Mouse (Mus musculus) kidney, embryonic 16.5 days (tissue): ENCODE measurements around the gene Pop5. TPM values are rescaled to one million over a fixed set of nuclear protein-coding genes. Genes with fewer than 3 reads are reported as not detected.
A peak's percentile ranks its signal among the peaks of the same experiment; 100 is the strongest.

ENCODE experiments used
- ATAC-seq: fragments of 200-750 bp; cut with Nextera tagmentation; 2 replicates; pipeline ENCODE4 v1.8.0; 2017; ENCODE audit warnings: moderate TSS enrichment; ENCODE audit not compliant: low FRiP score, low TSS enrichment
- H3K27ac ChIP-seq: fragments of 300-500 bp; sonication (generic); 2 replicates; pipeline ENCODE4 v1.5.1; 2014; ENCODE audit warnings: low read length
- H3K27me3 ChIP-seq: fragments of 300-500 bp; sonication (generic); 2 replicates; pipeline ENCODE4 v1.6.1; 2014; ENCODE audit warnings: low read length, control low read depth, mixed read lengths; ENCODE audit not compliant: insufficient read depth
- H3K36me3 ChIP-seq: fragments of 300-500 bp; sonication (generic); 2 replicates; pipeline ENCODE4 v1.6.1; 2014; ENCODE audit warnings: low read length, control low read depth, mixed read lengths; ENCODE audit not compliant: insufficient read depth
- H3K4me1 ChIP-seq: fragments of 300-500 bp; sonication (generic); 2 replicates; pipeline ENCODE4 v1.6.1; 2014; ENCODE audit warnings: low read length, control low read depth, mixed read lengths; ENCODE audit not compliant: insufficient read depth
- H3K4me2 ChIP-seq: fragments of 300-500 bp; sonication (generic); replicated peaks from 2 replicates; pipeline ENCODE4 v1.6.1; 2014; ENCODE audit warnings: low read depth, low read length
- H3K4me3 ChIP-seq: fragments of 300-500 bp; sonication (generic); 2 replicates; pipeline ENCODE4 v1.5.1; 2014; ENCODE audit warnings: mild to moderate bottlenecking, low read length
- H3K9ac ChIP-seq: fragments of 300-500 bp; sonication (generic); replicated peaks from 2 replicates; pipeline ENCODE4 v1.6.1; 2014; ENCODE audit warnings: low read length
- H3K9me3 ChIP-seq: fragments of 300-500 bp; sonication (generic); 2 replicates; pipeline ENCODE4 v1.6.1; 2016; ENCODE audit warnings: low read length, control low read depth
- WGBS: fragments of 180-500 bp; shearing (Covaris S2); extraction: QIAGEN DNeasy Blood & Tissue Kit; methylation state at CpG from one replicate; pipeline ENCODE4 v1.1.7; 2014; 5-methylcytosine and 5-hydroxymethylcytosine counted together
- polyA plus RNA-seq: library from polyadenylated mRNA; unstranded; fragments of >200 nt; fragmentation: Nextera tagmentation; extraction: Ambion mirVana; gene quantifications from 2 replicates; pipeline ENCODE4 v1.2.1, GENCODE M21; 2015

The Pop5 gene
- polyA plus RNA-seq, 1 experiment from 2014 or later = 135 TPM

DNA sequence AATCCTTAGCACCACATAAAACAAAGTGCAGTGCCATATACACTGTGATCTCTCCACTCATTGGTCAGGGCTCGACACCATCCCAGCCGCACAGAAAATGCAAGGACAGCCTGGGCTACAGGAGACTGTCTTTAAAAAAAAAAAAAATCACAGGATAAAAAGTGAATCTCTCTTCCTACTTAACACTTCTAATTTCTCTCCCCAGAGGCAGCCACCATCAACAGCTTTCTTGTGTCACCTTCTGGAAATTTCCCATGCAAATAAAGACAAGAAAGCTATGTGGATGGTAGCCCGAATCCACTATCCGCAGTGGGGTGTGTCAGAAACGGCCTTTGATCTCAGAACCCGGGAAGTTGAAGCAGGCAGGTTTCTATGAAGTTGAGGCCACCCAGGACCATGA, 3.1 kb upstream of the Pop5 start:
- Histone ChIP-seq H3K4me3 (no peak overlapping the region), H3K27me3 (peaks cover 11% of the 10 kb centered on the region), H3K4me1 (peaks cover 17% of the 10 kb centered on the region), H3K36me3 (no peaks in the 10 kb centered on the region), H3K9me3 (no peaks in the 10 kb centered on the region), H3K27ac (no peak overlapping the region), H3K9ac (no peak overlapping the region), H3K4me2 (no peak overlapping the region)
- 40% methylated on average over 6 of the region's 6 CpGs for WGBS
- no peak for ATAC-seq

DNA sequence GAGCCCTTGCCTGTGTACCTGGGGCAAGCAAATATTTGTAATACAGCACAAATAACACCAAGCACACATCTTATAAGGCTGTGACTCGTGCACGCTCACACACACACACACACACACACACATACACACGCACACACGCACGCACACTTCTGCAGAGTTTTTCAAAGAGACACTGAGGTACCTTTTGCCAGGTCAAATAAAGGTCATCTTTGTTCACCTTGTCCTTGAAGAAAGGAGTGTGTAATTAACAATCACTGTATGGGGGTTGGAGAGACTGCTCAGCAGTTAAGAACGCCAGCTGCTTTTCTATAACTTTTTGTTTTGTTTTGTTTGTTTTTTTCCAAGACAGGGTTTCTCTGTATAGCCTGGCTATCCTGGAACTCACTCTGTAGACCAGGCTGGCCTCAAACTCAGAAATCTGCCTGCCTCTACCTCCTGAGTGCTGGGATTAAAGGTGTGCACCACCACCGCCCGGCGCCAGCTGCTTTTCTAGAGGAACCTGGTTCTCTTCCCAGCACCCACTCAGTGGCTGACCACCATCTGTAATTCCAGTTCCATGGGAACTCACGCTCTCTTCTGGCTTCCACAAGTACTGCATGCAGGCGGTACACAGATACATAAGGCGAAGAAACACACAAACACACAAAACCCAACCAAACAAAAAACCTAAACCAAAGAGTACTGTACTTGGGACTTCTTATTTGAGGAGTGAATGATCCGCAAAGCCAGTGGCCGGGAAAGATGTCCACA, 2.4 kb upstream of the Pop5 start:
- Histone ChIP-seq H3K27me3 (peaks cover 11% of the 10 kb centered on the region), H3K4me1 (peaks cover 17% of the 10 kb centered on the region), H3K9me3 (no peaks in the 10 kb centered on the region), H3K4me2 (no peak overlapping the region), H3K36me3 (no peaks in the 10 kb centered on the region), H3K27ac (no peak overlapping the region), H3K9ac (no peak overlapping the region), H3K4me3 (no peak overlapping the region)
- 91% methylated on average over 14 of the region's 14 CpGs for WGBS
- ATAC-seq = no peak

DNA sequence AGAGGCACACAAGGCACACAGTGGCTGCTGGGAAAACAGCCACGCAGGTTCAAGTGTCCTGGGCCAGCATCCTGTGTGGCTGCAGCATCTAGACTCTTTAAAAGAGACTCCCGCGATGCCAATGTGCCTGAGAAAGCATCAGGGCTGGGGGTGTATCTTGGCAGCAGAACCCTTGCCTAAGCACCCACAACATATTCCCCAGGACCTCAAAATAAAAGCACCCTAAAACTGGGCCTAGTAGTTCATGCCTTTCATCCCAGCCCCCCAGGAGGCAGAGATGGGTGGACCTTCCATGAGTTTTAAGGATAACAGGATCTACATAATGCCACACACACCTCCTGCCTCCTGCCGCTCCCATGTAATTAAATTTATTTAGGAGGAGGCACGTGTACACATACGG, 1.1 kb upstream of the Pop5 start:
- H3K27ac ChIP-seq = no peak overlapping the region
- ATAC-seq = no peak
- H3K36me3 ChIP-seq = no peaks in the 10 kb centered on the region
- peaks cover 11% of the 10 kb centered on the region for H3K27me3 ChIP-seq
- whole genome bisulfite sequencing = 69% methylated on average over 6 of the region's 6 CpGs
- no peak overlapping the region for H3K4me3 ChIP-seq
- no peaks in the 10 kb centered on the region for H3K9me3 ChIP-seq
- H3K4me1 ChIP-seq = peaks cover 25% of the 10 kb centered on the region
- no peak overlapping the region for H3K4me2 ChIP-seq
- H3K9ac ChIP-seq = no peak overlapping the region

DNA sequence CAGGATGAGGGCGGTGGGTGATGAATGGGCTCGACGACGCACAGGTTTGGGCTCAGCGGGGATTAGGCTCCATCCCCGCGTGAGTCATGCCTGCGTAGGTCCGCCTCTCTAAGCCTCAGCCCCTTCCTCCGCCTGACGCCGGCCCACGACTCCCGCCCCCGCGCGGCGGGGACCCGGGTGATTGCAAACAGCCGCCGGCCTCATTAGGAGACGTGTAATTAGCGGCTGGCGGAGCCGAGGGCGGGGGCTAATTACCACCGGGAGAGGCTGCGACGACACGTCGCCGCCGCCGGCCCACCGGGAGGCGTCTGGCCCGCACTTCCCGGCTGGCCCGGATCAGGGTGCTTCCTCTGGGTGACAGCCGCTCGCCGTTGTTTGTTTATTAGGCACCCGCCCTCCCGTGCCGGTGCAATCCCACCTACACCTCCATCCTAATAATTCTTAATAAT, 289 bp upstream of the Pop5 start:
- WGBS = under 1% methylated on average over 43 of the region's 45 CpGs
- no peak overlapping the region for H3K27ac ChIP-seq
- peaks cover 25% of the 10 kb centered on the region for H3K4me1 ChIP-seq
- H3K4me2 ChIP-seq = peak overlapping the region; percentile 82
- H3K27me3 ChIP-seq = peaks cover 11% of the 10 kb centered on the region
- peaks cover 4% of the 10 kb centered on the region for H3K36me3 ChIP-seq
- peak overlapping the region; percentile 55 for H3K4me3 ChIP-seq
- peak overlapping the region; percentile 73 for H3K9ac ChIP-seq
- H3K9me3 ChIP-seq = no peaks in the 10 kb centered on the region
- peak; percentile 31 for ATAC-seq

DNA sequence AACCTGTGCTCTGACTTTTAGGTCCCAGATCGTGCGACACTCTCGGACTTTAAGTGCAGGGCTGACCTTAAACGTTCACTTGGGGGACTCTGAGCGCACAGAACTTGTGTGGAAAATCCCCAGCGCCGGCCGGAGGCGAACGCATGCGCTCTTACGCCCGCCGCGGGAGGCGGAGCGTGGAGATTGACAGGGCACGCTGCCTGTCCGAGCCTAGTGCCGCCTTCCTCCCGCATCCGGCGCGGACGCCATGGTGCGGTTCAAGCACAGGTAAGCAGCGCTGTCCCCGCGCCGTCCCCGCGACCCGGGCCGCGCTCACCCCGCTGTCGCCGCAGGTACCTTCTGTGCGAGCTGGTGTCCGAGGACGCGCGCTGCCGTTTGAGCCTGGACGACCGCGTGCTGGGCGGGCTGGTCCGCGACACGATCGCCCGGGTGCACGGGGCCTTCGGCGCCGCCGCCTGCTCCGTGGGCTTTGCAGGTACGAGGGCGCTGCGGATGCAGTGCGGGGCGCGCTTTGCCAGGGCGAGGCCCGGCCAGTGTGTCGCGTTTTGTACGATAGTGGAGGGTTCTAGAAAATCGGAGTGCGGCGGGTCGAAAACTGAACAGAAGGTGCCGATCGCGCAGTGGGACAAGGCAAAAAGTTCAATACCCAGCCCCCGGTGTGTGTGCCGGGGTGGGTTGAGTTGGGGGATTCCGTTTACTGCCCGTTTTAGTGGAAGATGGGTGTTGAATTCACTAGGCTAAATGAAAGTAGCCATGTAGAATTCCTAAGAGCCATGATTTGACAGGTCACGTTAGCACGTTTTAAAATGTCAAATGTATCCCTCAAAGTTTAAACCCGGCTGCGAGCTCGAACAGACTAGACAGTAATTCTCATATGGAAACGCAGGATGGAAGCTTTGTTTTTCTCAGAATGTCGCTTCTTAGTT, 2.4 kb downstream of the Pop5 start:
- Histone ChIP-seq H3K4me3 (peak overlapping the region; percentile 88), H3K27ac (peak overlapping the region; percentile 84), H3K9ac (peak overlapping the region; percentile 86), H3K9me3 (no peaks in the 10 kb centered on the region), H3K4me2 (peak overlapping the region; percentile 91), H3K4me1 (peaks cover 15% of the 10 kb centered on the region), H3K36me3 (peaks cover 30% of the 10 kb centered on the region), H3K27me3 (peaks cover 3% of the 10 kb centered on the region)
- ATAC-seq = peak; percentile 83
- WGBS = under 1% methylated on average over 88 of the region's 88 CpGs

DNA sequence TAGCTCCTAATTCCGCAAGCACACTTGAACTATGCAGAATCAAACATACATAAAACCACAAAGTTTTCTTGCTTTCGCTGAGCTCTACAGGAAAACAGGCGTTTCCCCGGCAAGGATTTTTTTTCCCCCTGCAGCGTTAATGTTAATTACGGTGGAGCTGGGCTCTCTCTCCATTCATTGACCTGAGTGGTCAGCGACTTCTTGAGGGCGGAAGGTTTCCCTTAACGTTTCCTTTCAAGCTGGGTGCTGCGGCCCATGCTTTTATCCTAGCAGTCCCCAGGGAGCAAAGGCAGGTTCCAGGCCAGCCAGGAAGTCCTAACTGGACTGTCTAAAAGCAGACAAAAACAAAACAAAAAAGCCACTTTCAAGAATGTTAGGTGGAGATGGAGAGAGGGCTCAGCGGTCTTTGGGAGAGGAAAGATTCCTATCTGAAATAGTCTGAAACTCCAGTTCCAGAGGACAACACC, 3.1 kb downstream of the Pop5 start:
- WGBS = 5% methylated on average over 11 of the region's 11 CpGs
- Histone ChIP-seq H3K4me2 (peak overlapping the region; percentile 91), H3K9ac (peak overlapping the region; percentile 86), H3K4me1 (peaks cover 15% of the 10 kb centered on the region), H3K27ac (no peak overlapping the region), H3K9me3 (no peaks in the 10 kb centered on the region), H3K27me3 (no peaks in the 10 kb centered on the region; the same call in 1 of the 2 replicates), H3K4me3 (peak overlapping the region; percentile 88), H3K36me3 (peaks cover 37% of the 10 kb centered on the region)
- ATAC-seq = no peak

DNA sequence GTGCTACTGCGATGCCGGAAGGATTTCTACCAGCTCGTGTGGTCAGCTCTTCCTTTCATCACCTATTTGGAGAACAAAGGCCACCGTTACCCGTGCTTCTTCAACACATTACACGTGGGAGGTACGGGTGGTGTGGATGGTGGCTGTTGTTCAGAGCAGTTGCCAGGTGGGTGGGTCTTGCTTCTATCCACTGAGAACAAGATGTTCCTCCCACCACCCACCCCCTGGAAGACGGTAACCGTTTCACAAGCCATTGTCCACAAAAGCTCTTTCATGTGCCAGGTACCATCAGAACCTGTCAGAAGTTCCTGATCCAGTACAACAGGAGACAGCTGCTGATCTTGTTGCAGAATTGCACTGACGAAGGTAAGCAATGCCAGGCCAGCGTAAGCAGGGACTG, 4.6 kb downstream of the Pop5 start:
- H3K4me3 ChIP-seq = no peak overlapping the region
- H3K9me3 ChIP-seq = no peaks in the 10 kb centered on the region
- H3K4me1 ChIP-seq = peaks cover 11% of the 10 kb centered on the region
- H3K9ac ChIP-seq = no peak overlapping the region
- H3K36me3 ChIP-seq = peaks cover 51% of the 10 kb centered on the region
- H3K4me2 ChIP-seq = no peak overlapping the region
- H3K27ac ChIP-seq = no peak overlapping the region
- WGBS = 78% methylated on average over 11 of the region's 11 CpGs
- no peaks in the 10 kb centered on the region for H3K27me3 ChIP-seq
- no peak for ATAC-seq

DNA sequence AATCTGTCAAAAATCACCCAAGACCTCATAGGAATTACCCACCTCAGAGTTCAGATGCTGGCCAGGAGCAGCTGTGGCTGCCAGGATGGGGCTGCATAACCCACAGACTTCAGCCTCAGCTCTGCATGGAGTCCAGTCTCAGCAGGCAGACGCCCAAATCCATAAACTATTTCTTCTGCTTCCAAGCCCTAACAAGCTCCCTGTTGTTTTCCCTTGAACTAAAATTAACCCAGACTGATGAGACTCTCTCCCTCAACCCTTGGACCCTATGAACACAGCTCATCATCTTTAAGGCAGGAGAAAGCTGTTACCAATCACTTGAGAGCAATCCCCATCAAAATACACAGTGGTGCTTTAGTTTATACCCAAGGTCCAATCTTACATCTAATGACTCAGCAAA, 19.8 kb downstream of the Pop5 start:
- no peak for ATAC-seq
- no peaks in the 10 kb centered on the region for H3K4me1 ChIP-seq
- peaks cover 67% of the 10 kb centered on the region for H3K36me3 ChIP-seq
- H3K4me2 ChIP-seq = no peak overlapping the region
- WGBS = 74% methylated on average over 1 of the region's 1 CpGs
- no peak overlapping the region for H3K27ac ChIP-seq
- no peak overlapping the region for H3K4me3 ChIP-seq
- H3K27me3 ChIP-seq = no peaks in the 10 kb centered on the region
- H3K9me3 ChIP-seq = no peaks in the 10 kb centered on the region
- no peak overlapping the region for H3K9ac ChIP-seq

DNA sequence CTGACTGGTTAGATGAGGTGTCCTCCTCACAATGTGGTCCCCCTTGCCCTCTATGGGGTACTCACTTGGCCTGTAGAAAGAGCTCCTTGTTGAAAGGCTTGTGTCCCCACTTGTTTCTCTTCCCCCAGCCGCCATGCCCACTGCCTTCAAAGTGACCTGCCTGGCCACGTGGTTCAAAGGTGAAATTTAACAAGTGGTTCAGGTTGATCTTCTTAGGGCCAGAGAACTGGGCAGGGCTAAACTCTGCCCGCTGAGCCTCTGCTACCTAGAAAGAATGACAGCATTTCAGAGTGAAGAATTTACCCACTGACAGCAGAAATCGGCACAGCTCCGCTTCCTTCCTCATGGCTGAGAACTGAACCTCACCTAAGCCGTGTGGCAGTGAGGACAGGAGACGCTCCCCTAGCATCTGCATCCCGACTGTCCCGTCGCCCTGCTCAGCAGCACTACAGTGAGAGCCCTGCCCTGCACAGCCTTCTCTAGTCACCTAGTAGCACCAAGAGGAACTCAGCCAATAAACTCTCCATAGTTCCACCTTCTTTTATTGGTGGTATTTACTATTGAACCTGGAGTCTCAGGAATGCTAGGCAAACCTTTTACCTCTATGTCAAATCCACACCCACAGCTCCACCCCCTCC, 21.4 kb downstream of the Pop5 start:
- H3K36me3 ChIP-seq = peaks cover 54% of the 10 kb centered on the region
- no peak for ATAC-seq
- no peaks in the 10 kb centered on the region for H3K9me3 ChIP-seq
- no peaks in the 10 kb centered on the region for H3K4me1 ChIP-seq
- no peak overlapping the region for H3K27ac ChIP-seq
- no peak overlapping the region for H3K4me3 ChIP-seq
- 89% methylated on average over 10 of the region's 10 CpGs for WGBS
- no peaks in the 10 kb centered on the region for H3K27me3 ChIP-seq
- H3K9ac ChIP-seq = no peak overlapping the region
- H3K4me2 ChIP-seq = no peak overlapping the region
